Mouse (Mus musculus): ENCODE results near the gene Tbc1d1. TPM values are rescaled to one million over a fixed set of nuclear protein-coding genes. Genes with fewer than 3 reads are reported as not detected.

Tbc1d1 gene
- polyA plus RNA-seq, 1 experiment from 2014 or later = 21.1 TPM

DNA sequence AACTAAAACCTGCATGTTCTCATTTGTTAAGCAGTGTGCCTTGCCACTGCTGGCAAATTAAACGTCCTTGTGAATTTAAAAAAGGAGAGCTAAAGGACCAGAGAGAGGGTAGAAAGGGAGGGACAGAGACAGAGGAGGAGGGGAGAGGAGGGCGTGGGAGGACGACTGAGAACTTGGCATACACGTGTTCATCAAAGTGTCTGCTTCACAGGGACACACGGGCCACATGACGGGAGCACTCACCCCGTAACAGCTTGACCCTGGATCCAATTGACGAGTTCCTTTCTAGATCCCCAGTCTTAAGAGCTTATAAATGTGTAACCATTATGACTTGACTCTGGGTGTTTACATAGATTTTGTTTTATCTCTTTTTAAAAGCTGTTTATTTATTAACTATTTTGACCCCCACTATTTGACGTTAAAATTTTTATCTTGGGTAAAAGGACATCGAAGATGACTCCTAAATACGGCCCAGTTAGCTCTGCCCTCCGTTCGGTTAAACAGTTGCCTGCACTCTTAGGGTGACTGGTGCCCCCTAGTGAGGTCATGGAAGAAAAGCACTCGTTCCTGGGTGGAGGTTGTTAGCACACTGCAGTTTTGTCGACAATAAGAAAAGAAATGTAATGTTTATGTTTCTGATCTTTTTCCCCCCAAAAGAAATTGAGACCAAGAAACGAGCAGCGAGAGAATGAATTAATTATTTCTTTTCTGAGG is 118.8 kb downstream of the Tbc1d1 start:
- H3K4me2 ChIP-seq (replicated peaks) = no peak overlapping the region
- ATAC-seq (ENCODE audit: low FRiP score, low read depth) = peak; percentile 68
- 33% methylated on average over 17 of the region's 17 CpGs for WGBS
- H3K36me3 ChIP-seq = peaks cover 4% of the 10 kb centered on the region; the same call in 1 of the 2 replicates
- H3K27ac ChIP-seq (replicated peaks) = no peak overlapping the region
- no peaks in the 10 kb centered on the region for H3K27me3 ChIP-seq
- no peaks in the 10 kb centered on the region for H3K9me3 ChIP-seq
- no peak overlapping the region for H3K4me3 ChIP-seq
- H3K9ac ChIP-seq (replicated peaks) = no peak overlapping the region
- no peaks in the 10 kb centered on the region for H3K4me1 ChIP-seq

DNA sequence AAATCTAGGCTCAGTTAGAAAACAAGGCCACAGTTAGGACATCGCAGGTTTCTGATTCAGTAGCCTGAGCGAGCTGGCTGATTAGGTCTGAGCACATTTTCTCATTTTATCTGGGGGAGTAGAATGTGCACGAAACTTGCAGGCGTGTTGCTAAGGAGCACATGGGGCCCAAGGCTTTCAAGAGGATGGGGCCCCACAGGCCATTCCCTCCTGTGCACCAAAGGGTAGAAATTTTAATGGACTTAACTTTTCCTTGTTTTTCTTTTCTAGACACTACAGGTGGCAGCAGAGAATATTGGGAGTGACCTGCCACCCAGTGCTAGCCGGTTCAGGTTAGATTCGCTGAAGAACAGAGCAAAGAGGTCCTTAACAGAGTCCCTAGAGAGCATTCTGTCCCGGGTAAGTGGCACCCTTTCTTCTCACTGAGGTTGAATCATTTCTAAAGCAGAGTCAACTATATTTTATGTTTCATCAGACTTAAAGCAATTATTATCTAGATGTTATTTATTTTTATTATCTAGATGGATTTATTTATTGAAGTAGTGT is 121.6 kb downstream of the Tbc1d1 start:
- no peak overlapping the region for H3K4me2 ChIP-seq (replicated peaks)
- H3K9ac ChIP-seq (replicated peaks) = no peak overlapping the region
- H3K4me3 ChIP-seq = no peak overlapping the region
- no peaks in the 10 kb centered on the region for H3K27me3 ChIP-seq
- H3K4me1 ChIP-seq = no peaks in the 10 kb centered on the region
- no peak for ATAC-seq (ENCODE audit: low FRiP score, low read depth)
- H3K36me3 ChIP-seq = peaks cover 16% of the 10 kb centered on the region
- 88% methylated on average over 7 of the region's 7 CpGs for whole genome bisulfite sequencing
- H3K9me3 ChIP-seq = no peaks in the 10 kb centered on the region
- no peak overlapping the region for H3K27ac ChIP-seq (replicated peaks)

DNA sequence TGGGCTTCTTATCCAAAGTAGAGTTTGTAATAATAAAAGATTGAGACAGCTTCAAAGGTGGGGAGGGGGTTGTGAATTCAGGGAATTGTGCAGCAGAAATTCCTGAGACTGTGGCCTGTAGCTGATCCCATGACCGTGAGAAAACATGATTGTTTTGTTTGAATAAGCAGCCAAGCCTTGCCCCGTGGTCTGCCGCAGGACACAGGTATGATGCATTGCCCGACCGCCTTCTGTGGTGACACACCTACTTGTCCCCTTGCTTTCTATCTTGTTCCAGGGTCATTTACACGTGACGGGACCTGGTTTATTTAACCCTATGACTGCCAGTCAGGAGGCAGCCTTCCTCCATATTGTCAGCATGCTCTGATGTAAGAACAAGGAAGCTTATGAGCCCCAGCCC is 123.6 kb downstream of the Tbc1d1 start:
- peaks cover 23% of the 10 kb centered on the region for H3K36me3 ChIP-seq
- 68% methylated on average over 7 of the region's 7 CpGs for WGBS

DNA sequence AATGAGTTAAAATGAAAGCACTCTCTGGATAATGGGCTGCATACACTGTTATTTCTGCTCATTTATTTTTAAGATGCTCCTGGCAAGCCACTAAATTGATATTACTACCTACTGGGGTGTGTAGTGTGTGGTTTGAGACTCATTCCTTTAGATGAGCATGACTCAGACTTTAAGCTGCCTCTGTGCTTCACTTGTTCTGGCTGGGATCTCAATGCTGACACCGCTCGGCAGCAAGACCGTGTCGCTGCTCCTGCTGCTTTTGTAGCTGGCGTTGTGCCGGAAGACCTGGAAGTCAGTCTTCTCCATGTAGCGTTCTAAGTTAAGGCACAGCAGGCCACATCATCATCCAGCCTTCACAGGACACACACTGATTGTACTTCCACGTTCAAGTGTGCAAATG is 124.1 kb downstream of the Tbc1d1 start:
- peaks cover 23% of the 10 kb centered on the region for H3K36me3 ChIP-seq
- H3K9me3 ChIP-seq = no peaks in the 10 kb centered on the region
- WGBS = 90% methylated on average over 8 of the region's 8 CpGs
- no peaks in the 10 kb centered on the region for H3K27me3 ChIP-seq
- H3K4me3 ChIP-seq = no peak overlapping the region
- H3K27ac ChIP-seq (replicated peaks) = no peak overlapping the region
- ATAC-seq (ENCODE audit: low FRiP score, low read depth) = no peak
- H3K9ac ChIP-seq (replicated peaks) = no peak overlapping the region
- no peaks in the 10 kb centered on the region for H3K4me1 ChIP-seq
- no peak overlapping the region for H3K4me2 ChIP-seq (replicated peaks)

More for the DNA sequence above, 123.6 kb downstream of the Tbc1d1 start:
- Histone ChIP-seq H3K27me3 (no peaks in the 10 kb centered on the region), H3K9ac (replicated peaks) (no peak overlapping the region), H3K9me3 (no peaks in the 10 kb centered on the region), H3K4me1 (no peaks in the 10 kb centered on the region), H3K4me2 (replicated peaks) (no peak overlapping the region), H3K4me3 (no peak overlapping the region), H3K27ac (replicated peaks) (no peak overlapping the region)
- no peak for ATAC-seq (ENCODE audit: low FRiP score, low read depth)

DNA sequence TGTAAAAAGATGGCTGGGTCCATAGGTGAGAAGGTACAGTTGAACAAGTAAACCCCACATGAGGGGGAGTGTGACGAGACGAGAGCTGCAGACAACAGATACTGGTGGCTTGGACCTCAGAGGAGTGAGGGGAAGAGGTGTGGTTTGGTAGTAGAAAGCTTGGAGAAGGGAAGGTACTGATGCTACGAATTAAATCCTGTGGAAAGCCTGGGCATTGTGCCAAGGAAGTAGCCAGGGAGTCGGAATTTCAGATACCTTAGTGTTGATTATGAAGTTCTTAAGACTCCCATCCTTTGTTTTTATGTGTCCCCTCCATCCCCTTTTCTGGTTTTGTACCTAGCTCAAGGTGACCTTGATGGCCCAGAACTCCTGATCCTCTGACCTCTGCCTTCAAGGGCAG is 124.5 kb downstream of the Tbc1d1 start:
- no peak for ATAC-seq (ENCODE audit: low FRiP score, low read depth)
- Histone ChIP-seq H3K4me3 (no peak overlapping the region), H3K36me3 (peaks cover 23% of the 10 kb centered on the region), H3K9me3 (no peaks in the 10 kb centered on the region), H3K4me2 (replicated peaks) (no peak overlapping the region), H3K4me1 (no peaks in the 10 kb centered on the region), H3K9ac (replicated peaks) (no peak overlapping the region), H3K27me3 (no peaks in the 10 kb centered on the region), H3K27ac (replicated peaks) (no peak overlapping the region)
- 77% methylated on average over 4 of the region's 4 CpGs for WGBS

DNA sequence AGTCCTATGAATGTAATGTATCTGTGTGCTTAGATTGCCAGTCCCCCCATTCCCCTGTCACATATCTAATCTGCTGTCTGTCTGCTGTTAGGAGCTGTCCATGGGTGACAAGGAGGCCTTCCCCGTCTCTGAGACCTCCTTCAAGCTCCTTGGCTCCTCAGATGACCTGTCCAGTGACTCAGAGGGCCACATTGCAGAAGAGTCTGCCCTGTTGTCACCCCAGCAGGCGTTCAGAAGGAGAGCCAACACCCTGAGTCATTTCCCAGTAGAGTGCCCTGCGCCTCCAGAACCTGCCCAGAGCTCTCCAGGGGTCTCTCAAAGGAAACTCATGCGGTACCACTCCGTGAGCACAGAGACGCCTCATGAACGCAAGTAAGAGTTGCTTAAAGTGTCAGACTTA is 125.6 kb downstream of the Tbc1d1 start:
- Histone ChIP-seq H3K27ac (replicated peaks) (no peak overlapping the region), H3K4me1 (no peaks in the 10 kb centered on the region), H3K4me2 (replicated peaks) (no peak overlapping the region), H3K9me3 (no peaks in the 10 kb centered on the region), H3K9ac (replicated peaks) (no peak overlapping the region), H3K27me3 (no peaks in the 10 kb centered on the region), H3K36me3 (peaks cover 31% of the 10 kb centered on the region), H3K4me3 (no peak overlapping the region)
- no peak for ATAC-seq (ENCODE audit: low FRiP score, low read depth)
- WGBS = 91% methylated on average over 7 of the region's 7 CpGs

DNA sequence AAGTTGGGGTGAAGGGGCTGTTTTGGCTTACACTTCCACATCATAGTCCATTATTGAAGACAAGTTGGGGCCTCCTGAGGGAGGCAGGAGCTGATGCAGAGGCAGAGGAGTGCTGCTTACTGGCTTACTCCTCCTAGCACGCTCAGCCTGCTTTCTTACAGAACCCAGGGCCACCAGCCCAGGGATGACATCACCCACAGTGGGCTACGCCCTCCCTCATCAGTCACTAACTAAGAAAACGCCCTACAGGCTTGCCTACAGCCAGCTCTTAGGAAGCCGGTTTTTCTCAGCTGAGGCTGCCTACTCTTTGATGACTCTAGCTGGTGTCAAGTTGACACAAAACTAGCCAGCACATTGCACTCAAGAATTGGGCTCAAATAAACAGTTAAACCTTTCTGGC is 126.5 kb downstream of the Tbc1d1 start:
- H3K4me2 ChIP-seq (replicated peaks) = no peak overlapping the region
- no peak overlapping the region for H3K4me3 ChIP-seq
- H3K27ac ChIP-seq (replicated peaks) = no peak overlapping the region
- H3K9ac ChIP-seq (replicated peaks) = no peak overlapping the region
- no peak for ATAC-seq (ENCODE audit: low FRiP score, low read depth)
- no peaks in the 10 kb centered on the region for H3K9me3 ChIP-seq
- no peaks in the 10 kb centered on the region for H3K27me3 ChIP-seq
- H3K36me3 ChIP-seq = peaks cover 31% of the 10 kb centered on the region
- 83% methylated on average over 4 of the region's 4 CpGs for WGBS
- H3K4me1 ChIP-seq = no peaks in the 10 kb centered on the region

DNA sequence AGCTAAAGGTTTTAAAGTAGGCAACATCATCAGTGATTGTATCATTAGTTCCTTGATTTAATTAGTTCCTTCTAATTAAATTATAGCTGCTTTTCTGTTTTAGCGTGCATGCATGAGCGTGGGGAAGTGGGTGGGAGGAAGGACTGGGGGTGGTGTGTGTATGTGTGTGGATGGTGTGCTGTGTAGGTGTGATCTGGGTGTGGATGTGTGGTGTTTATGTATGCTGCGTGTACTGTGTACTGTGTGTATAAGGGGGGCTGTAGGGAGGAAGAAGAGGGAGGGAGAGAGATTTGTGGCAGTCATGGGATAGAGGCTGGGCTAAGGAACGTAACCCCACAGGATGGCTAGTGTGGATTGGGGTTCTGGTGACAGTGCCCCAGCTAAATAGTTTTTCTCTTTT is 129.2 kb downstream of the Tbc1d1 start:
- no peak overlapping the region for H3K4me2 ChIP-seq (replicated peaks)
- H3K27ac ChIP-seq (replicated peaks) = no peak overlapping the region
- ATAC-seq (ENCODE audit: low FRiP score, low read depth) = no peak
- no peak overlapping the region for H3K4me3 ChIP-seq
- peaks cover 27% of the 10 kb centered on the region for H3K36me3 ChIP-seq
- 92% methylated on average over 4 of the region's 4 CpGs for WGBS
- no peak overlapping the region for H3K9ac ChIP-seq (replicated peaks)
- no peaks in the 10 kb centered on the region for H3K4me1 ChIP-seq
- H3K9me3 ChIP-seq = no peaks in the 10 kb centered on the region
- no peaks in the 10 kb centered on the region for H3K27me3 ChIP-seq

DNA sequence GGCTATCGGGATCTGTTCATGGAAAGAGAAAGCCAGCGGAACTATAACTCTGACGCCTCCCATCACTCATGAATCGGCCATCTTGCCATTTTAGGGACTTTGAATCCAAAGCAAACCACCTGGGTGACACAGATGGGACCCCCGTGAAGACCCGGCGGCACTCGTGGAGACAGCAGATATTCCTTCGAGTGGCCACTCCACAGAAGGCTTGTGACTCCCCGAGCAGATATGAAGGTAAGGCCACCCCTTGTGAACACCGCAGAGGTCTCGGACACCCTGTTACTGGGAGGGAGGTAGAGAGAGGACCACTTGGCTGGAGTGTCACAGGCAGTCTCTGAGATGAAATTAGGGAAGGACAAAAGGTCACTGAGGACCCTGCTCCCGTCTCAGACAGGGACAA is 129.7 kb downstream of the Tbc1d1 start:
- Histone ChIP-seq H3K4me3 (no peak overlapping the region), H3K4me1 (no peaks in the 10 kb centered on the region), H3K36me3 (peaks cover 25% of the 10 kb centered on the region), H3K27me3 (no peaks in the 10 kb centered on the region), H3K9me3 (no peaks in the 10 kb centered on the region), H3K4me2 (replicated peaks) (no peak overlapping the region), H3K9ac (replicated peaks) (no peak overlapping the region), H3K27ac (replicated peaks) (no peak overlapping the region)
- ATAC-seq (ENCODE audit: low FRiP score, low read depth) = no peak
- 95% methylated on average over 13 of the region's 13 CpGs for WGBS

DNA sequence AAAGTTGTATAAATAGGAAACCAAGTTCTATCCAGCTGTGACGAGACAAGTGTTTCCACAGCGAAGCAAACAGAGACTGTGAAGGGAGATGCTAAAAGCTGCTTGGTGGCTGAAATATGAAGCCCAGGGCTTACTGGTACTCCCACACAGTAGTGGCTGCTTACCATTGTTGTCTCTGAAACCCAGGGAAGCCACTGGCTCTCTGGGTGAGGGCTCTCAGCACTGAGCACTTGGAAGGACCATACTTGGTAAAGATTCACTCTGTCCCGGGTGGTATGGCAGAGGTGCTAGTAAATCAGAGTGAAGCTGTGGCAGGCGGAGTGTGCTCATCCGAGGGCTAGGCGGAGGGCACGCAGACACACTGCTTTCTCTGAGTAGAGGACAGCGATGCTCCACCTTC is 131.2 kb downstream of the Tbc1d1 start:
- Histone ChIP-seq H3K27me3 (no peaks in the 10 kb centered on the region), H3K4me2 (replicated peaks) (no peak overlapping the region), H3K36me3 (peaks cover 18% of the 10 kb centered on the region), H3K4me1 (no peaks in the 10 kb centered on the region), H3K4me3 (no peak overlapping the region), H3K9me3 (no peaks in the 10 kb centered on the region), H3K27ac (replicated peaks) (no peak overlapping the region), H3K9ac (replicated peaks) (no peak overlapping the region)
- WGBS = 85% methylated on average over 8 of the region's 8 CpGs
- ATAC-seq (ENCODE audit: low FRiP score, low read depth) = no peak

DNA sequence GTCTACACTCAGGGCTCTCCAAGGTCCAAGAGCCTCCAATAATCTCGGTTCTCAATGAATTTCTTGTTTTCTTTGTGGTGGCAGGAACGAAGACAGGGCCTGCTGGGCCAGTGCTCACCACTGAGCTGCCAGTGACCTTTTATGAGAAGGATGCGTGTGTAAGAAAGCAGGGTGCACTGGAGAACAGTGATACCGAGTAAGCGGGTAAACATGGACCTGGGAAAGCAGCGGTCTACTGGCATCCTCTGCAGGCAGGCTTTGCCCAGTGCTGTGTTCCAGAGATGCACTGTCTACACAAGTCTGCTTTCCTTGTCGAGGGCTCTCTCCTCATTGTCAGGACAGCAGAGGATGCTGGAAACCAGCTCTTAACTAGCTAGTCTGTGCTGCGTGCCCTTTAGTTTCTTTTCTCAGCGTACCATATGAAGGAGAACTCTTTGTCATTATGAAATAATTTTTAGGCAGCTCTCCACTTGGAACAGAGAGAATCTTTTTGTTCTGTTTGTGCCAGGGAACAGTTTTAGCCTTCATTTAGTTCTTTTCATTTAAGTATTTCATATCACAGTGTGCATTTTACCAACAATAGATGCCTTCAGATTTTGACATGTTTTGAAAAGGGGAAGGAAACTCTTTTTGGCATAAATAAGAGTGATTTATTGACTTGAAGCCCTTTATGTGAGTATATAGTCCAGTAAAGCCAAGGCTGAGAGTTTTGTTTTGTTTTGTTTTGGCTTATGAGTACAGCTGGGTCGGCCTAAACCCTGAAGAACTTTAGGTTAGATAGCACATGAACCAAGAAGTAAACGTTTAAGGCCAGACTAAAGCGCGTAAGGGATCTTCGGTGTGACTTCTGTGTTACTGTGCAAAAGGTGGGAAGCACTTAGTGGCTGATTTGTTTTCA is 132.2 kb downstream of the Tbc1d1 start:
- H3K9ac ChIP-seq (replicated peaks) = no peak overlapping the region
- H3K27me3 ChIP-seq = no peaks in the 10 kb centered on the region
- peaks cover 9% of the 10 kb centered on the region; the same call in 1 of the 2 replicates for H3K36me3 ChIP-seq
- H3K4me3 ChIP-seq = no peak overlapping the region
- H3K27ac ChIP-seq (replicated peaks) = no peak overlapping the region
- 90% methylated on average over 14 of the region's 14 CpGs for WGBS
- H3K4me2 ChIP-seq (replicated peaks) = no peak overlapping the region
- no peak for ATAC-seq (ENCODE audit: low FRiP score, low read depth)
- H3K4me1 ChIP-seq = no peaks in the 10 kb centered on the region
- H3K9me3 ChIP-seq = no peaks in the 10 kb centered on the region

Data from midbrain, embryonic 12.5 days (tissue).